Mouse (Mus musculus) heart, adult 11 months (tissue): ENCODE measurements around the gene Ldah.
"Not testable (repeated sequence)": the region's sequence is repeated elsewhere in the genome, so short reads cannot be mapped to it uniquely, and the experiment has no call there.

Experiments
- DNase-seq: peaks from one replicate; pipeline ENCODE4 v3.0.0; 2022

Gene Ldah

GRCm38 (mm10) chr12:8207978-8208403, at the start of gene Ldah:
TSS of gene Ldah (plus strand) at chr12:8208107.
- peak; percentile 98 for DNase-seq

- no peak for DNase-seq
Observed at GRCm38 (mm10) chr12:8167743-8168142, 40.2 kb upstream of the Ldah start.

GRCm38 (mm10) chr12:8180921-8181320, 27.0 kb upstream of the Ldah start:
- no peak for DNase-seq

- no peak for DNase-seq
Observed at GRCm38 (mm10) chr12:8181744-8182143, 26.2 kb upstream of the Ldah start.

GRCm38 (mm10) chr12:8184518-8184917, 23.4 kb upstream of the Ldah start:
- no peak for DNase-seq

- DNase-seq = no peak
Observed at GRCm38 (mm10) chr12:8188161-8188560, 19.7 kb upstream of the Ldah start.

- not testable (repeated sequence) for DNase-seq
Observed at GRCm38 (mm10) chr12:8188796-8189535, 18.9 kb upstream of the Ldah start.

GRCm38 (mm10) chr12:8189722-8190121, 18.2 kb upstream of the Ldah start:
- DNase-seq = no peak

GRCm38 (mm10) chr12:8205721-8206120, 2.2 kb upstream of the Ldah start:
- DNase-seq = no peak

GRCm38 (mm10) chr12:8207578-8207977, 329 bp upstream of the Ldah start:
- DNase-seq = no peak

GRCm38 (mm10) chr12:8216392-8217280, 8.7 kb downstream of the Ldah start:
- DNase-seq = peak; percentile 30

- DNase-seq = no peak
Observed at GRCm38 (mm10) chr12:8223036-8223435, 15.1 kb downstream of the Ldah start.

GRCm38 (mm10) chr12:8231101-8231500, 23.2 kb downstream of the Ldah start:
- DNase-seq = peak; percentile 16

GRCm38 (mm10) chr12:8232679-8233078, 24.8 kb downstream of the Ldah start:
- no peak for DNase-seq

- DNase-seq = peak; percentile 69
Observed at GRCm38 (mm10) chr12:8242181-8242580, 34.3 kb downstream of the Ldah start.

- no peak for DNase-seq
Observed at GRCm38 (mm10) chr12:8244746-8245145, 36.8 kb downstream of the Ldah start.

- no peak for DNase-seq
Observed at GRCm38 (mm10) chr12:8260297-8260696, 52.4 kb downstream of the Ldah start.

GRCm38 (mm10) chr12:8266311-8266710, 58.4 kb downstream of the Ldah start:
- no peak for DNase-seq

- DNase-seq = peak; percentile 48
Observed at GRCm38 (mm10) chr12:8269627-8270026, 61.7 kb downstream of the Ldah start.

GRCm38 (mm10) chr12:8271405-8271804, 63.5 kb downstream of the Ldah start:
- peak; percentile 92 for DNase-seq

GRCm38 (mm10) chr12:8273471-8274171, 65.7 kb downstream of the Ldah start:
- peak; percentile 85 for DNase-seq

GRCm38 (mm10) chr12:8275424-8275823, 67.5 kb downstream of the Ldah start:
- DNase-seq = peak; percentile 54
